Mouse (Mus musculus): ENCODE measurements around the gene Atf7ip.

DNA sequence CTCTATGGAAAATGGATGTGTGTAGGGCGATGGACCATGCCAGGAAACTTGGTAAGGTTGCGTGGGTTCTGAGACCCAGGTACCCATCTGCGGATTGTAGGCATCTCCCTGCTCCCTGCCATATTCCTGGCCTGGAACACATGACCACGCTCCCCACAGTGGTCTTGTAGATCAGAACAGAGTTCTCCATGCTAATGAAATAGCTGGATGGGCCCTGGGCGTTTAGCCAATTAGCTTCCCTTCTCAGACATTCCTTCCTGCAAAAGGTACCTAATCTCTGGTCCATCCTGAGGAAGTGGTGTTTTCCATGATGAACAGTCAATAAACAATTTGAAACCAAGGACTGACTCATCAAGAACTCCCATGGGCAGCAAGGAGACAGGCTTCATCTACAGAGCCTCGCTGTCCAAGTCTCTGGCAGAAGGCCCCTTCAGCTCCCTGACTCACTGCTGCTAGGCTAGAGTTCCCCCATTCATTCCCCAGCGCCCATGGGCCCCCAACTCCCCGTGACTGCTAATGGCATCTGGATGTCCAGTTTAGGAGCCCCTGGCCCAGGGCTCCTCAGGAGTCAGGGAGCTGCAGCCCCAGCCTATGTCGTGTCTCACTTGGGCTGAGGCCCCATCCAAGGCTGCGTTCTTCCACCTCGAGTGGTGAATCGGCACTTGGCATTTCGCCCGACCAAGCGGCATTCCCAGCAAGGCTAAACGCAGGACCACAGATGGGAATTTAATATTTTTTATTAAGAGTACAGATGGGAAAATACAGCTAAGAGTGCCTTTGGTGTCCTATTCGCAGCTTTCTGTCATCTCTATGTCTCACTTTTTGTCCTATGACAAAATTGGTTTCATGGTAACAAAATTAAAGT is 105.6 kb downstream of the Atf7ip start:
- TF ChIP-seq CTCF (IDR thresholded peaks at IDR 0.05; ENCODE audit: control insufficient read depth, insufficient read depth, insufficient read length), result no peak
- TF ChIP-seq MAX (IDR thresholded peaks at IDR 0.05), result no peak
- no peak for TF ChIP-seq USF1 (IDR thresholded peaks at IDR 0.05; ENCODE audit: low read depth)
- no peak for TF ChIP-seq CEBPB (IDR thresholded peaks at IDR 0.05; ENCODE audit: low read depth)
- TF ChIP-seq MYOD1 (IDR thresholded peaks at IDR 0.05; ENCODE audit: control insufficient read depth, insufficient read length, low read depth), result no peak
- TF ChIP-seq MYOG (IDR thresholded peaks at IDR 0.05; ENCODE audit: control insufficient read depth, extremely low read depth, insufficient read length), result no peak
